Mouse (Mus musculus): ENCODE measurements around the gene Rsph6a. TPM values are rescaled to one million over a fixed set of nuclear protein-coding genes. Genes with fewer than 3 reads are reported as not detected.

Rsph6a gene
- polyA plus RNA-seq, 1 experiment from 2014 or later: not detected

DNA sequence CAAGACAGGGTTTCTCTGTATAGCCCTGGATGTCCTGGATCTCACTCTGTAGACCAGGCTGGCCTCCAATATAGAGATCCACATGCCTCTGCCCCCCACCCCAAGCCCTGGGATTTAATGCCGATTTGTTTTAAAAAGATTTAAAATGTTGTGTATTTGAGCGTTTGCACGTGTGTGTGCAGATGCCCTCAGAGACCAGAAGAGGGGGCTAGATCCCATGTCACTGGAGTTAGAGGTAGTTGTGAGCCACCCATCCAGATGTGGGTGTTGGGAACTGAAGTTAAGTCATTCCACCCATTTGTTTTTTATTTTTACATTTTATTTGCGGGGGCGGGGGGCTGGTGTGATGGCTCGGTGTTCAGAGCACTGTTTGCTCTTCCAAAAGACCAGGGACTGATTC, 20.0 kb downstream of the Rsph6a start:
- WGBS: 93% methylated on average over 6 of the region's 6 CpGs
- Histone ChIP-seq H3K27me3 (ENCODE audit: poor library complexity, severe bottlenecking) (no peaks in the 10 kb centered on the region), H3K4me1 (peaks cover 22% of the 10 kb centered on the region), H3K4me3 (no peak overlapping the region), H3K27ac (no peak overlapping the region), H3K36me3 (replicated peaks) (peaks cover 21% of the 10 kb centered on the region), H3K9me3 (no peaks in the 10 kb centered on the region)
- no peak for DNase-seq (ENCODE audit: extremely low spot score, low spot score)

GRCm38 (mm10) chr7:19075231-19075630, 20.7 kb downstream of the Rsph6a start:
- 65% methylated on average over 5 of the region's 5 CpGs for WGBS
- no peaks in the 10 kb centered on the region for H3K9me3 ChIP-seq
- peaks cover 22% of the 10 kb centered on the region for H3K4me1 ChIP-seq
- H3K27me3 ChIP-seq (ENCODE audit: poor library complexity, severe bottlenecking): no peaks in the 10 kb centered on the region
- peak overlapping the region; percentile 99 for H3K4me3 ChIP-seq
- no peak for DNase-seq (ENCODE audit: extremely low spot score, low spot score)
- peaks cover 28% of the 10 kb centered on the region for H3K36me3 ChIP-seq (replicated peaks)
- peak overlapping the region; percentile 94 for H3K27ac ChIP-seq

GRCm38 (mm10) chr7:19075723-19076585, 21.5 kb downstream of the Rsph6a start, which contains the start of gene Dmwd:
Gene Dmwd, plus strand, starts transcription at chr7:19076227.
- 2% methylated on average over 90 of the region's 91 CpGs for WGBS
- Histone ChIP-seq H3K4me3 (peak within 1 kb of the TSS; percentile 99), H3K4me1 (peaks cover 22% of the 10 kb centered on the region)

GRCm38 (mm10) chr7:19076586-19076991, 22.1 kb downstream of the Rsph6a start:
- Histone ChIP-seq H3K36me3 (replicated peaks) (peaks cover 42% of the 10 kb centered on the region), H3K4me3 (peak overlapping the region; percentile 99), H3K27me3 (ENCODE audit: poor library complexity, severe bottlenecking) (no peaks in the 10 kb centered on the region), H3K27ac (peak overlapping the region; percentile 94), H3K4me1 (peaks cover 24% of the 10 kb centered on the region), H3K9me3 (no peaks in the 10 kb centered on the region)
- under 1% methylated on average over 22 of the region's 22 CpGs for WGBS
- peak; percentile 23 for DNase-seq (ENCODE audit: extremely low spot score, low spot score)

More at GRCm38 (mm10) chr7:19075723-19076585, 21.5 kb downstream of the Rsph6a start, which contains the start of gene Dmwd:
- peak; percentile 99 for DNase-seq (ENCODE audit: extremely low spot score, low spot score)
- Histone ChIP-seq H3K27me3 (ENCODE audit: poor library complexity, severe bottlenecking) (no peaks in the 10 kb centered on the region), H3K36me3 (replicated peaks) (peaks cover 35% of the 10 kb centered on the region), H3K27ac (peak within 1 kb of the TSS; percentile 94), H3K9me3 (no peaks in the 10 kb centered on the region)

DNA sequence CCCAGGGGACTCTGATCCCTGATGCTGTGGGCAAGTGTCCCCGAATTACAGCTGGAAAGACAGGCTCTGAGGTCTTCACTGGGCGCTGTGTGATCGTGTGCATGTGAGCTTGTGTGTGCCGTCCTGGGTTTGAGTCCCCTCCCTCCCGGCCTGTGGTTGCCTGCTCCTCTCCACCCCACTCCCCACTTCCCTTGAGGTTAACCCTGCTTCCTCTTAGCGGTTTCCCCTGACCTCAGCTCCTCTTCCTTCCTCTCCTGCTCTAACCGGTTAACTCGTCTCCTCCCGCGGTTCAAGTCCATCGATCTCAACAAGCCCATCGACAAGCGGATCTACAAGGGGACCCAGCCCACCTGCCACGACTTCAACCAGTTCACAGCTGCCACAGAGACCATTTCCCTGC, 23.3 kb downstream of the Rsph6a start:
- peak; percentile 13 for DNase-seq (ENCODE audit: extremely low spot score, low spot score)
- Histone ChIP-seq H3K9me3 (no peaks in the 10 kb centered on the region), H3K4me3 (peak overlapping the region; percentile 99)

DNA sequence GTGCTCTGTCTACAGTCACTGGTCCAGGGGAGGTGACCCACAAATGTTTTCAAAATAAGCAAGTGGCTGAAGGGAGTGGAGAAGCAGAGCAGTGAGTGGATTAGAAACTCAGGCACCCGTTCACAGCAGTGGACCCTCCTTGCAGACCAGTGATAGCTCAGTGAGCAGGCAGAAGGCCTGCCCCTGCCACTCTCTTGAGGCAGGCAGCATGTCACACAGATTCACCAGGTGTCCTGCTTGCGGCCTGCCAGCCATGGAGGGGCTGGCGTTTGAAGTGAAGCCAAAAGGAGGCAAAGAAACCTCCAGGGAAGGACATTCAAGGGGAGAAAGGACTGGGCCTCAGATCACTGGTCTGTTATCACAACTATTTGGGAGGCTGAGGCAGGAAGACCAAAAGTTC, 24.2 kb downstream of the Rsph6a start:
- 88% methylated on average over 3 of the region's 3 CpGs for WGBS
- DNase-seq (ENCODE audit: extremely low spot score, low spot score): peak; percentile 12
- H3K27me3 ChIP-seq (ENCODE audit: poor library complexity, severe bottlenecking): no peaks in the 10 kb centered on the region
- no peaks in the 10 kb centered on the region for H3K9me3 ChIP-seq
- no peak overlapping the region for H3K4me3 ChIP-seq
- no peak overlapping the region for H3K27ac ChIP-seq
- peaks cover 46% of the 10 kb centered on the region for H3K4me1 ChIP-seq
- peaks cover 63% of the 10 kb centered on the region for H3K36me3 ChIP-seq (replicated peaks)

More for the DNA sequence above, 23.3 kb downstream of the Rsph6a start:
- peaks cover 36% of the 10 kb centered on the region for H3K4me1 ChIP-seq
- WGBS: 85% methylated on average over 14 of the region's 14 CpGs
- H3K27ac ChIP-seq: no peak overlapping the region; the same call in 1 of the 2 replicates
- no peaks in the 10 kb centered on the region for H3K27me3 ChIP-seq (ENCODE audit: poor library complexity, severe bottlenecking)
- peaks cover 54% of the 10 kb centered on the region for H3K36me3 ChIP-seq (replicated peaks)

DNA sequence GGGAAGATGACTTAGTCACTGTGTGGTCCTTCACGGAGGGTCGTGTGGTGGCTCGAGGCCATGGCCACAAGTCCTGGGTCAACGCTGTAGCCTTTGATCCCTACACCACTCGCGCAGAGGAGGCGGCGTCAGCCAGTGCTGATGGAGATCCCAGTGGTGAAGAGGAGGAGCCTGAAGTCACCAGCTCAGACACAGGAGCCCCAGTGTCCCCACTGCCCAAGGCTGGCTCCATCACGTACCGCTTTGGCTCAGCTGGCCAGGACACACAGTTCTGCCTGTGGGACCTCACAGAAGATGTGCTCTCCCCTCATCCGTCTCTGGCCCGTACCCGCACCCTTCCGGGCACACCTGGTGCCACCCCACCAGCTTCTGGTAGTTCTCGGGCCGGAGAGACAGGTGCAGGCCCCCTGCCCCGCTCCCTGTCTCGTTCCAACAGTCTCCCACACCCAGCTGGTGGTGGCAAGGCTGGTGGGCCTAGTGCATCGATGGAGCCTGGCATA, 26.0 kb downstream of the Rsph6a start:
- 92% methylated on average over 19 of the region's 19 CpGs for WGBS
- DNase-seq (ENCODE audit: extremely low spot score, low spot score): no peak
- H3K27ac ChIP-seq: no peak overlapping the region
- H3K36me3 ChIP-seq (replicated peaks): peaks cover 77% of the 10 kb centered on the region
- H3K9me3 ChIP-seq: no peaks in the 10 kb centered on the region
- peaks cover 4% of the 10 kb centered on the region; the same call in 1 of the 2 replicates for H3K27me3 ChIP-seq (ENCODE audit: poor library complexity, severe bottlenecking)
- H3K4me1 ChIP-seq: peaks cover 59% of the 10 kb centered on the region
- no peak overlapping the region for H3K4me3 ChIP-seq

DNA sequence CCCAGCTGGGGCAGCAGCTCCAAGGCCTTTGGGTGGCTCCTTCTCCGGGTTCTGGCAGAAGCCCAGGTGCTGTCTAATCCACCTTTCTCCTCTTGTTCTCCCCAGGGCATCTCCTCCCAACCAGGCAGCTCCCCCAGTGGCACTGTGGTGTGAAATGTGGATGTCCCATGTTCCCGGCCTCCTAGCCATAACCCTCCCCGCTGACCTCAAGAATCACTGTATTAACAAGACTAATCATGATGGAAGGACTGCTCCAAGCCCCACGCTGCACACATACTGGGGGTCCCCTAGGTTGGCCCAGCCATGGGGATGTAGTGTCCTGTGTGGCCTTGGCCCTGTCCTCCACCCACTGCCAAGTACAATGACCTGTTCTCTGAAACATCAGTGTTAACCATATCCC, 27.7 kb downstream of the Rsph6a start:
- H3K4me1 ChIP-seq: peaks cover 63% of the 10 kb centered on the region
- 86% methylated on average over 4 of the region's 4 CpGs for WGBS
- no peak overlapping the region for H3K27ac ChIP-seq
- peaks cover 86% of the 10 kb centered on the region for H3K36me3 ChIP-seq (replicated peaks)
- no peaks in the 10 kb centered on the region for H3K9me3 ChIP-seq
- peaks cover 17% of the 10 kb centered on the region for H3K27me3 ChIP-seq (ENCODE audit: poor library complexity, severe bottlenecking)
- no peak overlapping the region for H3K4me3 ChIP-seq
- DNase-seq (ENCODE audit: extremely low spot score, low spot score): no peak

GRCm38 (mm10) chr7:19083096-19083495, 28.6 kb downstream of the Rsph6a start:
- Histone ChIP-seq H3K4me3 (0 out of 2 replicates have a peak overlapping the region, but pooled peaks have one; percentile 2), H3K27ac (no peak overlapping the region), H3K9me3 (no peaks in the 10 kb centered on the region), H3K4me1 (peaks cover 57% of the 10 kb centered on the region), H3K27me3 (ENCODE audit: poor library complexity, severe bottlenecking) (peaks cover 20% of the 10 kb centered on the region), H3K36me3 (replicated peaks) (peaks cover 89% of the 10 kb centered on the region)
- WGBS: 65% methylated on average over 6 of the region's 6 CpGs
- DNase-seq (ENCODE audit: extremely low spot score, low spot score): no peak

GRCm38 (mm10) chr7:19083701-19084100, 29.2 kb downstream of the Rsph6a start, which contains the start of gene Dmpk:
Gene Dmpk, plus strand, starts transcription at chr7:19083849.
- Histone ChIP-seq H3K4me1 (peaks cover 56% of the 10 kb centered on the region), H3K9me3 (no peaks in the 10 kb centered on the region), H3K36me3 (replicated peaks) (peaks cover 89% of the 10 kb centered on the region), H3K27me3 (ENCODE audit: poor library complexity, severe bottlenecking) (peaks cover 20% of the 10 kb centered on the region), H3K4me3 (peak within 1 kb of the TSS; percentile 11; the same call in 1 of the 2 replicates), H3K27ac (peak within 1 kb of the TSS; percentile 30; the same call in 1 of the 2 replicates)
- WGBS: 56% methylated on average over 10 of the region's 10 CpGs
- DNase-seq (ENCODE audit: extremely low spot score, low spot score): no peak

DNA sequence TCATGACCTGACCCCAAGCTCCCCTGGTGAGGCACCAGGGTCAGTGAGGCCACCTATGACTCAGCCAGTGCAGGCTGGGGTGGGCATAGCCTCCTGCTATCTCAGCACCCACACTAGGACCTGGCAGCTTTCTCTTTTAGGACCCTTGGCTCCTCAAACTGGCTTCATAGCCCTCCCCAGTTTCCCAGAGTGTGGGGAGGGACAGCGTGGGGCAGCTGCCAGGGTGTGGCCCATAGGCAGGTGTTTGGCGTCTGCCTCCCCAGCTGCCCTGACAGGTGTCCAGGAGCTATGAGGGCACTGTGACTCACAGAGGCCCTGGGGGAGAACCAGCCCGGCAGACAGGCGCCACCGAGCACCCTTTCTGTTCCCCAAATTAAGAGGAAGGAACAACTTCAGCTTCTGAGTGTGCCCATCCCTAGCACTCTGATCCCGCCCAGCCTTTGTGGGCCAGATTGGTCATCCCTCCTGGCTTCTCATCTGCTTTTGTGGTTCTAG, 29.8 kb downstream of the Rsph6a start:
- 82% methylated on average over 6 of the region's 6 CpGs for WGBS
- H3K27me3 ChIP-seq (ENCODE audit: poor library complexity, severe bottlenecking): peaks cover 20% of the 10 kb centered on the region
- peak overlapping the region; percentile 11; the same call in 1 of the 2 replicates for H3K4me3 ChIP-seq
- DNase-seq (ENCODE audit: extremely low spot score, low spot score): no peak
- H3K36me3 ChIP-seq (replicated peaks): peaks cover 89% of the 10 kb centered on the region
- H3K9me3 ChIP-seq: no peaks in the 10 kb centered on the region
- H3K4me1 ChIP-seq: peaks cover 56% of the 10 kb centered on the region
- H3K27ac ChIP-seq: no peak overlapping the region

- WGBS: 22% methylated on average over 9 of the region's 9 CpGs
- peaks cover 56% of the 10 kb centered on the region for H3K4me1 ChIP-seq
These were observed 30.5 kb downstream of the Rsph6a start for GRCm38 (mm10) chr7:19084921-19085473.

More at GRCm38 (mm10) chr7:19084921-19085473, 30.5 kb downstream of the Rsph6a start:
- no peak for DNase-seq (ENCODE audit: extremely low spot score, low spot score)
- Histone ChIP-seq H3K9me3 (no peaks in the 10 kb centered on the region), H3K27ac (no peak overlapping the region), H3K36me3 (replicated peaks) (peaks cover 89% of the 10 kb centered on the region), H3K4me3 (peak overlapping the region; percentile 31; the same call in 1 of the 2 replicates), H3K27me3 (ENCODE audit: poor library complexity, severe bottlenecking) (peaks cover 23% of the 10 kb centered on the region)

Measured in forebrain, embryonic 10.5 days (tissue).